Mouse (Mus musculus) retina, postnatal 1 day (tissue): ENCODE results near the gene Kcnh3.

Source experiments
- DNase-seq: peaks from one replicate; pipeline ENCODE4 v3.0.0-alpha.2; 2012

The Kcnh3 gene

DNA sequence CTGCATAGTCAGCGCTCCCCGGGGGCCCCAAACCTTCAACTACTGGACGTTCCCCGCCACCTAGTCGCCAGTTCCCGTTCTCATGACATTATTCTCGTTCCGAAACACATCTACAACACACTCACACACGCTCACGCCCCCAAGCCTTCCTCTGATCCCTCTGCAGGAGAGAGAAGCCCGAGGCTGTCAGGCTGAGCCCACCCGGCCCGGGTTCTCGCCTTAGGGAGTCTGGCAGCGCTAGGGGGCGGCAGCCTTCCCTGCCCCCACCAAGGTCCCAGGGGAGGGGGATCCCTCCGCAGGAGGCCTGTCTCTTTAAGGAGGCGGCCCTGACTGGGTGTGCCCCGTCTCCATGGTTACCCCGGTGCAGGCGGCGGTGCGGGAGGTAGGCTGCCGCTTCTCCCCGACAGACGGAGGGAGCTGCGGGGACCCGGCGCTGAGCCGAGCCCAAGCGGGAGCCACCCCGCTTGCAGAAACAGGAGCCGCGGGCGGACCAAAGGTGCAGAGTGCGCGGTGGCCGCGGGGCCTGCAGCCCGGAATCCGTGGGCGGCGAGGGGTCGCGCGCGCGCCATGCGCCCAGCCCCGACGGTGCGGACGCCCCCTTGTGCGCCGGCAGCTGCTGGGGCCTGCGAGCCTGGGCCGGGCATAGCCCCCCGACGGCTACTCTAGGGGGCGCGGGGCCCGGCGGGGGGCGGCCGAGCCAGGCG, at the start of gene Kcnh3:
TSS of gene Kcnh3 (plus strand) at position 654 of the 704 bp plus-strand sequence.
- DNase-seq = peak; percentile 78

DNA sequence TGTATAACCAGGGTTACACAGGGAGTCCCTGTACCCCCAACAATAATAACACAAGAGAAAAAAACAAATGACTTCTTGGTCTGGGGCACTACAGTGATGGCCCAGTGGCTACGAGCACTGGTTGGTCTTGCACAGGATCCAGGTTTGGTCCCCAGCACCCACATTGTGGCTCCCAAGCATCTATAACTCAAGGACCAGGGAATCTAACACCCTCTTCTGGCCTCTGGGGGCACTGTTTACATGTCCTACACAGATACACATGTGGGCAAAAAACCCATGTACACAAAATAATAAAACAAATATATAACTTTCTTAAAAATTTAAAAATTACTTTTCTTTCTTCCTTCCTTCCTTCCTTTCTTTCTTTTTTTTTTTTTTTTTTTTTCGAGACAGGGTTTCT, 45.0 kb upstream of the Kcnh3 start:
- DNase-seq = no peak

DNA sequence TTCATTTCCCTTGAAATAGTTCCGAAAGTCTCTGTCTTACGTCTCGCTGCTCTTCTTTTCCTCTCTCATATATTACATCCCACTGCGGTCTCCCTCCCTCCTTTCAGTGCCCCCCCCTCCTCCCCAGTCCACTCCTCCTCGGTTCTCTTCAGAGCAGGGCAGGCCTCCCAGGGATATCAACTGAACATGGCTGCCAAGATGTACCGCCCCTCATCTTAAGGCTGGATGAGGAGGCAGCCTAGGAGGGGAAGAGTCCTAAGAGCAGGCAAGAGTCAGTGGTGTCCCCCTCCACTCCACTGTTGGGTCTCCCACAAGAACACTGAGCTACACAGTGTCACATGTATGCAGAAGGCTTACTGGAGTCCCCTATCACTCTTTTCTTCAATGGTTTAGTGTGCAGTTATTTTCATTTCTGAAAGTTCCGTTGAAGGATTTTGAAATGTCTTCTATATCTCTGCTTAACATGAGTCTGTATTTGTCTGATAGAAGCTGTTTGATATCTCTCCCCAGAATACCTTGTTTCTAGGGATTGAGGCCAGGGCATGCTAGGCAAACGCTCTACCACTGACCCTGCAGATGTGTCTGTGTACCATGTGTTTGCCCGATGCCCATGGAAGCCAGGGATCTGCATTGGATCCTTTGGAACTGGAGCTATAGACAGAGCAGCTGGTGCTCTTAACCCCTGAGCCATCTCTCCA, 40.3 kb upstream of the Kcnh3 start:
- DNase-seq = no peak

DNA sequence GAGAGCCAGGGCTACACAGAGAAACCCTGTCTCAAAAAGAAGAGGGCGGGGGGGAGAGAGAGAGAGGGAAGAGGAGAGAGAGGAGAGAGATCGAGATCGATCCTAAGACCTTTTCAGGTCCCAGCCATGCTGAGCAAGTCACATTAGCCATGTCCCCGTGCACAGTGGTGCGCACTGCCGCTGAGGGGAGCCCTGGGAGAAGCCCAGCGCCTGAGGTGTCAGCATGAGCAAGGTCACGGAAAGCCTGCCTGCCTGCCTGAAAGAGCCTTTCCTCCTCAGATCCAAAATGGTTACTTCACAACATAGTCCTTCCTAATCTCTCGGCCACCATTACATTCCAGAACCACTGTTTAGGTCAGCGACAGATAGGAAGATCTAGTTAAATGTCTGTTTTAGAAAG, 30.3 kb upstream of the Kcnh3 start:
- DNase-seq = no peak

DNA sequence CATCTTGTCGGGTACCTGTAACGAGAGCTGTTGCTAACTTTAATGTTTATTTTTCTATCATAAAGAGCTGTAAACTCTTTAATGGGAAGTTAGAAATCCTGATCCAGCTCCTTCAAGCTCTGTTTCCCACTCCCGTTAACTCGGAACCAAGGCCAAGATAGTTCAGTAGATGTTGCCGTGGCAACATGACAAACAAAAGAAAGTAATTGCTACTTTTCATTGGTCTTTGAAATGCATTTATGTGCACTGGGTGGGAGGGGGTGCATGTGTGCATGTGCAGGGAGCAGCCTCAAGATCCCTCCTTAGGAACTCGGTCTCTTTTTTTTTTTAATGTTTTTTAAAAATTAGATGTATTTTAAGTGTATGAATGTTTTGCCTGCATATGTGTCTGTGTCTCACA, 29.6 kb upstream of the Kcnh3 start:
- peak; percentile 44 for DNase-seq

DNA sequence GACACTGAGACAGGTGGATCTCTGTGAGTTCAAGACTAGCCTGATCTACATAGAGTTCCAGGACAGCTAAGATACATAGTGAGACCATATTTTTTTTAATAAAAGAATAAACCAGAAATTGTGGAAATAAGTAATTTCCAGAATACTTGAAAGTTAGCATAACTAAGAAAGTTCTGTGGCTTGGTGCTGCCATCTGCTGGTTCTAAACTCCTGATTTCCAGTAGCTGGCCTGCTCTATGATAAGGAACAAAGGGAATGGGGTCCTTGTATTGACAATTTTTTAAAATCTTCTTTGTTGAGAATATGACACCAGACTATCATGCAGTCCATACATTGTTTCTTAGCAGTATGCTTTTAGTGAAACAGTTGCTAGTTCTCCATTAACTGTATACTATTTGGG, 25.9 kb upstream of the Kcnh3 start:
- no peak for DNase-seq

DNA sequence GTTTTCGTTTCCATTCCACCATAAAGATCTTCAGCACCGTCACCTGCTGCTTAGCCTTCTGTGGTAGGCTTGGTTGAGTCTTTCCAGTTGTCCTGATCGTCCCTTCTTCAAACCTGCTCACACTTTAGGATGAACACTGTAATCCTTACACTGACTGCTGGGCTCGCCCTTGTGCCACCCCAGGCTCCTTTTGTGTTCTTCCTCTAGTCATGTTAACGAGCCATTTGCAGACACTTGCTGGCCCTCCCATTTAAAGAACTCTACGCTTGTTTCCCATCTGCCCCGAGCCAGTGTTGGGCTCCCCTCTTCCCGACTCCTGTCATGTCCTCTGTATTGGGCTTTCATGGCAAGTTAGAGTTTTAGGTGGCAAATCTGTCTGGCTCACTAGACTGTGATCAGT, 18.7 kb upstream of the Kcnh3 start:
- no peak for DNase-seq

DNA sequence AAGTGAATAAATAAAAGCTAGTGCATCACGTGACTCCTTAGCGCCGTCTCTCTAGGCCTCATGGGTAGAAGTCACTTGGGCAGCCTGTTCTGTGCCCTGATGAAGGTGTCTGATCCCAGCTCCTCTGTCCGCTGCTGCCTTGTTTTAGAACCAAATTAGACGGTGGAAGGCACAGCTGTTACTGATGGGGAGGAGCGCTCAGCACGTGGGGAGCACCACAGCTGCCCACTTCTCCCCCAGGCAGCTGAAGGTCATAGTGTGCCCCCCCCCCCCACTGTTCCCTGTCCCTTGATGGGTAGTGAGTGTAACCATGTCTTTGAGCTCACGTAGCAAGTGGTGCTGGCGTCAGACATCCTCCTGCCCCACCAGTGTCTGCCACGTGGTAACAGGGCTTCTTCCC, 11.5 kb upstream of the Kcnh3 start:
- no peak for DNase-seq

DNA sequence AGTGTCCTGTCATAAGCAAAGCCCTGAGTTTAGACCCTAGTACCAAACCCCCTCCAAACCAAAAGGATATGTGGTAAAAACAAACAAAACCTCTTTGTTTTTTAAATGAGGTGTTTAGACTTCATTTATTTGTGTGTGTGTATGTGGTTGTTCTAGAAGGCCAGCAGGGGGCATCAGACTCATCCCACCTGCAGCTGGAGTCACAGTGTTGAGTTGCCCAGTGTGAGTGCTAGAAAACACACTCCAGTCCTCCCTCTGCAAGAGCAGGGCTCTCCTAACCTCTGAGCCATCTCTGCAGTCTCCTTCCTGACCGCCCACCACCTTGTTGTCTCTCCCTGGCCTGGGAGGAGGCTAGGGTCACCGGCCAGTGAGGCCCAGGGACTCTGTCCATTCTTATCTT, 9.7 kb upstream of the Kcnh3 start:
- peak; percentile 50 for DNase-seq

DNA sequence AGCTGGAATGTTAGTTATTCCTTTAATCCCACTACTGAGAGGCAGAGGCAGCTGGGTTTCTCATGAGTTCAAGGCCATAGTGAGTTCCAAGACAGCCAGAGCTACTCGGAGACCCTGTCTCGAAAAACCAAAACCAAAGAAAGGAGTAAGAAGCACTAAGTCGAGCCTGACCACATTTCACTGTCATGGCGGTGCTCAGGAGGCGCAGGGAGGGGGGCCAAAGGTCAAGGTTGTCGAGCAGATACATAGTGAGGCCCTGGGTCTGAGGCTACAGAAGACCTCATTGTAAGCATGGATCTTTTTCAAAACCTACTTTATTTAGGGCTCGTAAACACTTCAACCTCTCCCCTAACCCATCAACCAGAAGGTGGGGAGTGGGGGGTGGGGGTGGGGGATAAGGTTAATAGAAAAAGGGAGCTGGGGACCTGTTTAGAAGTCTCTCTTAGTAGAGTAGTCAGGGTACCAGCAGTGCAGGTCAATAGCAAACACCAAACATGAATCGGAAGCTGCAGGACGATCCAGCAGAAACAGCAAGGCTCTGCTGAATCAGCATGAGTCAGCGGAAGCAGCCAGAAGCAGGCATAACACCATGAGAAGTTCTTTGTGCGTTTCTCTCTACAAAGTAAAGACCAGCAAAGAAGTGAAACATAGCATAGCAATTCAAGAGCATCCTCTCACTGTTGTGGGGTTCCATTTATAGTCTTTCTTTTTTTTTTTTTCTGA, 8.8 kb upstream of the Kcnh3 start:
- DNase-seq = no peak

DNA sequence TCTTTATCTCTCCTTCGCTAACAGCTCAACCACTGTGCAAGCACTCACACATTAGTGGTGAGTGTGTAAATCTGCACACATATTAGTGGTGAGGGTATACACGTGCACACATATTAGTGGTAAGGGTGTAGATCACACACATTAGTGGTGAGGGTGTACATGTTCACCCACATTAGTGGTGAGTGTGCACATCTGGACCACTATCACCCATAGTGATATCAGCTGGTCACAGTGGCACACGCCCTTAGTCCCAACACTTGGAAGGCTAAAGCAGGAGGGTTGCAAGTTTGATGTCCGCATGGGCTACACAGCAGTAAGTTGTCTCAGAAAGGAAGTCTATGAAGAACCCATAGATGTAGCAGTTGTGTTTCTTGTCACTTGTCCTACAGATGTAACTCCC, 7.0 kb upstream of the Kcnh3 start:
- no peak for DNase-seq

DNA sequence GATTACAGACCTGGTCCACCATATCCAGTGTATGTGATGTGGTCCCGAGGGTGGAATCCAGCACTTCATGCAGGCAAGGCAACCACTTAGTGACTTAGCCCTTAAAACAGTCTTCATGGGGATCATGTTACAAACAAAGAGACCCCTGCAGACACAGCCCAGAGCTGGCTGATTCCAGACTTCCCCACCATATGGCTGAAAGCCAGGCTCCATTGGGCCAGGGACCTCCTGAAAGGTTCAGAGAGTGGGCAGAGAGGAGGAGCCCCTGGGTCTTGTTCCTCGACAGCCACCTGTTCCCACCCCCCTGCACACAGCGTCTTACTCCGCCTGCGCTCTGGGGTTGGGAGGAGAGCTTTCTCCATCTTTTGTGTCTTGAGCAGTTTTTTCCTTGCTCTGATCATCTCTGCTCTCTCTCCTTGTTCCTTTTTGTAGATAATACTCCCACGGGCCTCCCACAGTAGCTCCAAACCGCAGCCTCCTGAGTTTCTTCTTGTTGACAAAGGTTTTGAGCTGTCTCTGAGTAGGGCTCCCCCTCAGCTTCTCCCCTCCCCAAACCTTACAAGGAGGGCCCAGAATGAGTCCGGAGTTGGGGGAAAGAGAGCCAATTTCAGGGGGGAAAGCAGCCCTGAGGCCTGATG, 3.2 kb upstream of the Kcnh3 start:
- no peak for DNase-seq

DNA sequence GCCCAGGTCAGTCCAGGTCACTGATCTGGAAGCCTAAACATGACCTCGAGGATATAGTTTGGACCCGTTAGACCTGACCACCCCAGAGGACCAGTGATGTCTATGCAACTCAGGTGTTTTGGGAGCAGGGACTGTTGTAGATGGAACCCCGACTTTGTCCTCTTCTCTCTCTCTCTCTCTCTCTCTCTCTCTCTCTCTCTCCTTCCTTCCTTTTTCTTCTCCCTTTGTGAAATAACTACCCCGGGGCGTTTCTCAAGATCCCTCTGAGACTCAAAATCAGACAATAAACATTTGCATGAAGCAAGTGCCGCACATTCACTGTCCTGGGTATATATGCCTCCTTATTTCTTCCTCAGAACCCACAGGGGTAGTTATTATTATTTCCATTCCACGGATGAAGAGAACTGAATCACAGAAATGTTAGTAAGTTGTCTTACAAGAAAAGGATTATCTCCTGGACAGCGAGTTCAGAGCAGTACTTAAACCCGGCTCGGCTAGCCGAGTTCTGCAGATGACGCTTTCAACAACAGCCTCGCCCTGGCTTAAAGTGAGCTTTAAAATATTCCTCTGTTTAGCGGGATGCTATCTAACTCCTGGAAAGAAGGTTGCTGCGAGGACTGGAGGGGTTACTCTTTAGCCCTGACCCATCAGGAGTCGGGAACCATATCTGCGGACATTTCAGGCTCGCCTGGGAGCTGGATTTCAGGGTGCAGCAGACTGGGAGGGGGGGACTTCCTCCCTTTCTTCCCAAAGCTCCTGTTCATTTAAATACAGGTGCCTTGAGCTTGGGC, 1.7 kb upstream of the Kcnh3 start:
- DNase-seq = no peak

DNA sequence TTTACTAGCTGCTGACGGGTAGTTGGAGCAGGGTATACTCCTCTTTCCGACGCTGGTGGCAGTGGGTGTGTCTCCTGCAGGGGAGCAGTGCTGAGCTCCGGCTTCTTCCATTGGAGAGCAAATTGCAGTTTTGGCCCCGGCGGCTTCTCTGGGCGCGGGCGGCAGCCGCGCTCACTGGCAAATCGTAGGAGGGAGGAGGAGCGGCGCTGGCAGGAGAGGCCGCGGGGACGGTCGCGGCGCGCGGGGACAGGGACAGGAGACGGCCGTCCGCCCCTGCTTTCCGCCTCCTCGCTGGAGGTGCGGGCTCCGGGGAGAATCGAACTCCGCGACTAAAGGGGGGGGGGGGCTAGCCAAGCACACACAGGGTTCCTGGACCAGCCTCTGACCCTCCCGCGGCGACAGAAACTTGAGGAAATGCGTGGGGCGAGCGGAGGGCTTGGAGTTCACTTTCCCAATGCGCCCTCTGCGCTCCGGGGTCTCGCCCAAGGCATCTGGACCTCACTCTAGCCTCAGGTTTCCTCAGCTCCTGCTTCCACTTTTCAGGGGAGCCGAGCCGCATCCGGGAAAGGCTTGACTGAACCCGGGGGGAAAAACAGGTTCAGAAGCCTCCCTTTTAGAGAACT, 965 bp upstream of the Kcnh3 start:
- DNase-seq = peak; percentile 63

DNA sequence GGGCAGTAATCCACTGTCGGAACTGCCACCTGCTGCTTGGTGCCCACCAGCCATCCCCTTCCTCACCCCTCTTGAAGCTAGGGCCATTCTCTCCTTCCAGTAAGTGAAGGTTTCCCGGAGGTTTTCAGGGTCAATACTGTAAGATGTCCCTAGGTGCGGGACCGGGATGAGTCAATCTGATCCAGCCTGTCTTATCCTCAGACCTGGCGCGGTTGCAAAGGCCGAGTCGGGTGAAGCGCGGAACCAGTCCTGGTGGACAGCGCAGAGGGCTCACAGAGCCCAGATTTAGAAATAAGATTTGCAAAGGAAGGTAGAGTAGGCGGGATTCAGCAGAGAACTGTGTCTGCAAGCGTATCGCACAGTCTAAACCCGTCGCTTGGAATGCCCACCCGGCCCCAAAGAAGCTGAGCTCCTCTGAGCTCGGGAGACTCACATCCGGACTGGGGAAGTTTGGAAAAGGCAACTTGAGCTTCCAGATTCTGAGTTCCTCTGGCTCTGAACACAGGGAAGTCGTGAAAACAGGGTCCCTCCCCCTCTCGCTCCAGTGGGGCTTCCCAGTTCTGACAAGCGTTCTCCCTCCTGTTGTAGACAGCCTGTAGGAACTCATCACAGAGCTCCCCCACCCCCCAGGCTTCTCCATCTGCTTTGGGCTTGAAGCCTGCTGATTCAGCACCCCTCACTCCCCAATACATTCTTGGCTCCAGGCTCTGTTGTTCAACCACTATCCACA, 585 bp downstream of the Kcnh3 start:
- no peak for DNase-seq

DNA sequence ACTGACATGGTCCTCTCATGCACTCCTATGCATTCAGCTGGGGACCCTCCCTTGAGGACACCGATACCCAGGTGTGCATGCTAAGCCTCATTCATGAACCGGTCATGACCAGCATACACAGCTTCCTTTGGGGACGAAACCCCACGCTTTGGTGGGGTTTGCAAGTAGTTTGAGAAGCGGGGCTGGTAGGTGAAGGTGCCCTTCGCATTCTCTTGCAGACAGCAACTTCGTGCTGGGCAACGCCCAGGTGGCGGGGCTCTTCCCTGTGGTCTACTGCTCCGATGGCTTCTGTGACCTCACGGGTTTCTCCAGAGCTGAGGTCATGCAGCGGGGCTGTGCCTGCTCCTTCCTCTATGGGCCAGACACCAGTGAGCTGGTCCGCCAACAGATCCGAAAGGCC, 1.4 kb downstream of the Kcnh3 start:
- DNase-seq = no peak

DNA sequence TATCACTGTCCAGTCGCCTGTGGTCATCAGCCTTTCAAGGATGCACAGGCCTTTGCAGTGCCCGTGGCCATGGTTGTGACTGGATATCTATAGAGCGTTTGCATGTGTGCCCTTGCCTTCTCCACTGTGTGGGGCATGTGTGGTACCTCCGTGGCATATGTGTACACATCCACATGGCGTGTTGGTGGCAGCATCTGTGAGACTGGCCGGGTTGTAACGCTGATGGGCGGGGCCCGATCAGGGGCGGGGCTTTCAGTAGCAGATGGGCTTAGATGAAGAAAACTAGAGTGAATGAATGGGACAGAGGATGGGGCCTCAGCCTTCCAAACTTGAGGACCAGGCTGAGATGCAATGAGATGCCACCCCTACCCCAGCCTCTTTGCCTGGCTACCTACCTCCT, 7.3 kb downstream of the Kcnh3 start:
- DNase-seq = no peak

DNA sequence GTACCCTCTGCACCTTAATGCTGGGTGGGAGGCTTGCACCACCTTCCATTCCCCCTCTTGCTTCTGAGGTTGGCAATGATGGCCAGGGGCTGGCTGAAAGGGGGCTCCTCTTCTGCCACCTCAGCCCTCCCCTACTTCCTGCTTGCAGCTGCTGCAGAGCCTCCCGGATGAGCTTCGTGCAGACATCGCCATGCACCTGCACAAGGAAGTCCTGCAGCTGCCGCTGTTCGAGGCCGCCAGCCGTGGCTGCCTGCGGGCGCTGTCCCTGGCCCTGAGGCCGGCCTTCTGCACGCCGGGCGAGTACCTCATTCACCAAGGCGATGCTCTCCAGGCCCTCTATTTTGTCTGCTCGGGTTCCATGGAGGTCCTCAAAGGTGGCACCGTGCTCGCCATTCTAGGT, 9.1 kb downstream of the Kcnh3 start:
- DNase-seq = no peak

DNA sequence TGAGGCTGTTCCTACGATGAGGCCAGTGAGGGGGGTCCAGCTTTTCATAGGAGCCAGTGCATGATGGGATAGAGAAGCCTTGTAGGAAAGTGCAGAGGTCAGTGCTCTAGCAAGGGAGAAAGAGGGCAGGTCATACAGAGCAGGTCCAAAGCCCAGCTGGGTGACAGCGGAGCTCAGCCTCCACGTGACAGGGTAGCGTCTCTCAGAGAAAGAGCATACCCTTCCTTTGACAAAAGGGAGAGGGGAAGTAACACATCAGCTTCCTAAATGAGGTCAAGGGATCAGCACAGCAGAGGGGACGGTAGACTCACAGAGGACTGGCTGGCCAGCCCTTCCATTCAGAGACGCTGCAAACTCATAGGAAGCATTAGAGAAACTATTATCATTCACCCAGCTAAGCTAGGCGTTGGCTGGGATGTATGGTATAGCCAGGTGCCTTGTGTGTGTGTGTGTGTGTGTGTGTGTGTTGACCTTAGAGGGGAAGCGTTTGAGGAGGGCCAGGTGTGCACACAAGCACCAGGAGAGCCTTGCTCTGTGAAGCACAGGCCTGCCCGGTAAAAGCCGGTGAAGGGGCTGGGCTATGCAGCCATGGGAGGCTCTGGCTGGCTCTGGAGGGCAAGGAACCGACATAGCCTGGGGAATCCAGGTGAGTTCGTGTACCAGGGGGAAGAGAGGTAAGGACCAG, 9.8 kb downstream of the Kcnh3 start:
- no peak for DNase-seq

DNA sequence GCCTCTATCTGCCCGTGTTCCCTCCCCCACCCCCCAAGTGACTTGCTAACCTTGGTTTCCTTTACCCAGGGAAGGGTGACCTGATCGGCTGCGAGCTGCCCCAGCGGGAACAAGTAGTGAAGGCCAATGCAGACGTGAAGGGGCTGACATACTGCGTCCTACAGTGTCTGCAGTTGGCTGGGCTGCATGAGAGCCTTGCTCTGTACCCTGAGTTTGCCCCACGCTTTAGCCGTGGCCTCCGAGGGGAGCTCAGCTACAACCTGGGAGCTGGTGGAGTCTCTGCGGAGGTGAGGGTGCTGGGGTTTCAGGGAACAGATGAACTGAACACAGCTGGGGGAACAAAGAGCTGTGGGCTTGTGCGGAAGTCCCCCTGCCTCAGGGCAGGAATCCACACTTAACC, 13.3 kb downstream of the Kcnh3 start:
- DNase-seq = no peak

DNA sequence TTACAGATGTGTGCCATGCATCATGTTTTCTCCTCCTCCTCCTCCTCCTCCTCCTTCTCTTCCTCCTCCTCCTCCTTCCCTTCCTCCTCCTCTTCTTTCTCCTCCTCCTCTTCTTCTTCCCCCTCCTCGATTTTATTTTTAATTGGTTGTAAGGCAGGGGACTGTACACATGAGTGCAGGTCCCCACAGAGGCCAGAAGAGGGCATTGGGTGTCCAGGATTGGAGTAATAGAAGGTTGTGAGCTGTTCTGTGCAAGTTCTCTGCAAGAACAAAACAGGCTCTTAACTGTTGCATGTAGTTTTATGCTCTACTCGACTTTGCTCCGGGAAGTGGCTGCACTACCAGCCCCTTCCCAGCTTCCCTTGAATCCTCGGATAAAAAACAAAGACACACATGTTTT, 15.5 kb downstream of the Kcnh3 start:
- DNase-seq = no peak
